Mouse (Mus musculus) lung, adult 2 months (tissue): Measurements from ENCODE around the gene Itgbl1. TPM values are rescaled to one million over a fixed set of nuclear protein-coding genes. Genes with fewer than 3 reads are reported as not detected.

ENCODE experiments used
- DNase-seq: peaks from one replicate; pipeline ENCODE4 v3.0.0; 2022
- H3K4me1 ChIP-seq: fragments of 200-500 bp; 2 replicates; pipeline ENCODE4 v1.6.1; 2011; ENCODE audit warnings: low read length; ENCODE audit not compliant: control insufficient read depth, insufficient read depth
- H3K4me3 ChIP-seq: fragments of 200-500 bp; replicated peaks from 2 replicates; pipeline ENCODE3; 2011; ENCODE audit warnings: low read depth, mild to moderate bottlenecking, control low read depth, low read length; ENCODE audit errors: extremely low read depth
- CTCF ChIP-seq: fragments of 200-500 bp; IDR thresholded peaks from 2 replicates; pipeline ENCODE4 v1.5.1; 2011; ENCODE audit warnings: mild to moderate bottlenecking, low read length, control low read depth; ENCODE audit not compliant: insufficient read depth
- POLR2A ChIP-seq: fragments of 200-500 bp; IDR thresholded peaks from 2 replicates; pipeline ENCODE4 v1.6.1; 2011; ENCODE audit warnings: low read depth, mild to moderate bottlenecking, control low read depth, low read length, borderline replicate concordance; ENCODE audit errors: extremely low read depth
- WGBS: fragments of 180-500 bp; shearing (Covaris S2); methylation state at CpG from one replicate; pipeline ENCODE4 v1.1.7; 2018; 5-methylcytosine and 5-hydroxymethylcytosine counted together
- polyA plus RNA-seq: library from polyadenylated mRNA; depleted of rRNA; stranded (reverse); fragments of >200 nt; gene quantifications from 2 replicates; pipeline ENCODE4 v1.2.3, GENCODE M21; 2012

Gene Itgbl1
- polyA plus RNA-seq, 1 experiment, result 3.2 TPM

GRCm38 (mm10) chr14:123714751-123715150 is 55.0 kb downstream of the Itgbl1 start:
- H3K4me3 ChIP-seq, result no peak overlapping the region
- TF ChIP-seq POLR2A (no peak), CTCF (no peak)
- no peak for DNase-seq
- H3K4me1 ChIP-seq, result no peaks in the 10 kb centered on the region

- Histone ChIP-seq H3K4me1 (no peaks in the 10 kb centered on the region), H3K4me3 (no peak overlapping the region)
- DNase-seq, result no peak
- TF ChIP-seq CTCF (no peak), POLR2A (no peak)
- 27% methylated on average over 1 of the region's 1 CpGs for WGBS
Observed at GRCm38 (mm10) chr14:123742055-123742454, 82.3 kb downstream of the Itgbl1 start.

- WGBS, result 60% methylated on average over 1 of the region's 1 CpGs
- DNase-seq, result no peak
- Histone ChIP-seq H3K4me3 (no peak overlapping the region), H3K4me1 (no peaks in the 10 kb centered on the region)
- TF ChIP-seq POLR2A (no peak), CTCF (no peak)
Observed at GRCm38 (mm10) chr14:123751017-123751416, 91.2 kb downstream of the Itgbl1 start.

DNA sequence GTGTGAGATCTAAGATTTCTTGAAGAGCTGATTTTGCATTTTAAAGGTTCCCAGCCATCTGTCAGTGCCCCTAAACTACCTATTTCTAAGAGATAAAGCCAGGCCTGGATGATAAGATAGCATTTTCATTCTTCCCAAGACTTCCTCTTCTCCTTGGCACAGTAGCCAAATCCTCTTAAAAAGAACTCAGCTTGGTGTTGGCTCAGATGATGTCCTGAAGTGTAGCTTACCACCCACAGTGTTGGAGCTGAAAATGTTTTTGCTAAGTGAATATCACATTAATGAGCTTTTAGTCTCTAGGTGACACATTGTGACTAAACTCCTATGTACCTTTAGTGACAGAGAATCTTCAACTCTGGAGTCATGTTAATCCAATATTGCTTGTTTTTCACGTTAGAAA is 99.8 kb downstream of the Itgbl1 start:
- no peak for DNase-seq
- Histone ChIP-seq H3K4me3 (no peak overlapping the region), H3K4me1 (no peaks in the 10 kb centered on the region)
- 35% methylated on average over 1 of the region's 1 CpGs for WGBS
- no peak for TF ChIP-seq CTCF
- TF ChIP-seq POLR2A, result no peak

GRCm38 (mm10) chr14:123760079-123760478 is 100.3 kb downstream of the Itgbl1 start:
- DNase-seq, result no peak
- Histone ChIP-seq H3K4me3 (no peak overlapping the region), H3K4me1 (no peaks in the 10 kb centered on the region)
- TF ChIP-seq CTCF (no peak), POLR2A (no peak)
- WGBS, result 76% methylated on average over 4 of the region's 4 CpGs

DNA sequence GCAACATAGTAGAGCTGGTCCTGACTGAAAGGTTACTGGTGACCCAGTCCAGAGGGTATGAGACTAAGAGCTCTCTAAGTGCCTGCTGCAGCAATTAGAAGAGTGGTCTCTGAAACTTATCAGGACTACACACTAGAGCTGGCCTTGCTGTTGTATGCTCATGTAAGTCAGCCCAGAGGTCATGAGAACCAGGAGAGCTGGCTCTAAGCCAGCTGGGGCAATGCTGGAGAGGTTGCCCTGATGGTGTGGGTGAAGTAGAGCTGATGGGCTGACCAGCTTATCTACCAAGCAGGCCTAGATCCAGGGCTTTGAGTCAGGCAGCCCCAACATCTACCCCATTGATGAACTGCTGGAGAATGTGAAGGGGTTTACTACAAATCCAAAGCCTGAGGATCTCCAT is 142.0 kb downstream of the Itgbl1 start:
- no peak for DNase-seq
- H3K4me3 ChIP-seq, result no peak overlapping the region
- no peaks in the 10 kb centered on the region for H3K4me1 ChIP-seq
- TF ChIP-seq CTCF (no peak), POLR2A (no peak)

DNA sequence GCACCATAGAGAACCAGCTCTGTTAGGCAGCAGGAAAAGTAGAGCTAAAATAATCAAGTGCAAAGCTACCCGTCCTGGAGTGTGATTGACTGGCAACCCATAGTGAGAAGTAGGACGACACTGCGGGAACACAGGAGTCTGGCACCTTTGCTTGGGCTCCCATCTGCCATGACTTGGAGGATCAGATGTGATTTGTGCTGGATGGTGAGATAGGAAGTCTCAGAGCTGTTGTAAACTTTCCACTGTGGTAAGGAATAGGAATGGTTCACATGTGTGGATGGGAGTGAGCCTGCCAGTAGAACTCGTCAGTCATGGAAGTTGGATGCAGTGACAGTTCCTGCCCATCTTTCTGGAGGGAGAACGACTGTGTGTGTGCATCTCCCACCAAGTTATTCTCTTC is 177.9 kb downstream of the Itgbl1 start:
- TF ChIP-seq CTCF (no peak), POLR2A (no peak)
- Histone ChIP-seq H3K4me3 (no peak overlapping the region), H3K4me1 (no peaks in the 10 kb centered on the region)
- 66% methylated on average over 5 of the region's 5 CpGs for WGBS
- DNase-seq, result no peak

GRCm38 (mm10) chr14:123843675-123844425 is 184.1 kb downstream of the Itgbl1 start:
- DNase-seq, result no peak
- TF ChIP-seq CTCF (no peak), POLR2A (no peak)
- 63% methylated on average over 8 of the region's 8 CpGs for WGBS
- no peaks in the 10 kb centered on the region for H3K4me1 ChIP-seq
- H3K4me3 ChIP-seq, result no peak overlapping the region

DNA sequence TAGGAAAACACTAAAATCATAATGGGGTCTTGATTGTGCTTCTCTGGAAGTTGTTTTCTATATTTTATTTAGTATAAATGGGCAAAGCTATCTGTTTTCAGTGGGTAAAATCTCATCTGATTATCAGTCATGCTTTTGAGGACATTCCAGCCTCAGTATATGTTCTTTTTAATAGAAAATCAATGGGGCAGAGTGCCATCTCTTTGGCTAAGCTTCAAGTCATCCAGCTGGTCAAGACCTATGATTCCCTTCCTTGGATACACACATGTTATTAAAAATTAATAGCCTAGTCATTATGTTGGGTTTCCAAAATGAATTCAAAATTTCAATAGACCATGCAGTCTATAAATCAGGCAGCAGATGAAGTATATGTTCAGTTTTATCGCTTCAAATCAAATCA is 204.8 kb downstream of the Itgbl1 start:
- Histone ChIP-seq H3K4me1 (no peaks in the 10 kb centered on the region), H3K4me3 (no peak overlapping the region)
- no peak for DNase-seq
- WGBS, result 78% methylated on average over 1 of the region's 1 CpGs
- TF ChIP-seq CTCF (no peak), POLR2A (no peak)
